Mouse (Mus musculus): ENCODE measurements at regions not wholly inside any gene's neighbourhood (a gene's known extent, or its start where the extent isn't known, plus 50 kb on each side); places are given as distances from the start of the nearest gene placed in this dataset.

DNA sequence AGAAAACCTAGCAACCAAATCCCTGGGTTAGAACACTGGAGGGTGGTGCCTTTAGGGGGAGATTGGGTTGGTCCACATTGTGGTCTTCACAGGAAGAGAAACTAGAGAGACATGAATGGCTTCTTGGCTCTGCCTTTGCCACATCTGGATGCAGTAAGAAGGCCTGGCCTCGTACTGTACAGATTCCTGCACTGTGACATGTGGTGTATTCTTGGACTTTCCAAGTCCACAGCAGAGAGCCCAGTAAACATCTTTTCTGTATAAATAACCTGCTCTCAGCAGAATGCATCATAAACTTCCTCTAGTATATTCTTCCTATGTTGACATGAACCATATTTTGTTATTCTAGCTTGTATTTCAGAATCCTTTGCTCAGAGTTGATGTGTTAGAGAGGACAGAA is 235.7 kb downstream of the Ankrd50 start:
- no peaks in the 10 kb centered on the region for H3K36me3 ChIP-seq (ENCODE audit: control insufficient read depth, insufficient read depth)
- TF ChIP-seq MAX (IDR thresholded peaks at IDR 0.05; ENCODE audit: low read depth) (no peak), USF1 (IDR thresholded peaks at IDR 0.05; ENCODE audit: low read depth) (no peak), POLR2AphosphoS2 (IDR thresholded peaks at IDR 0.05; ENCODE audit: insufficient read length, low read depth) (no peak), REST (IDR thresholded peaks at IDR 0.05; ENCODE audit: insufficient read depth, insufficient read length) (no peak), MYOG (IDR thresholded peaks at IDR 0.05; ENCODE audit: control insufficient read depth in 1 of 3, insufficient read depth in 1 of 3, insufficient read length in 2 of 3, low read depth in 2 of 3) (no peak), E2F4 (IDR thresholded peaks at IDR 0.05; ENCODE audit: insufficient read depth) (no peak), TCF12 (IDR thresholded peaks at IDR 0.05; ENCODE audit: insufficient read depth, poor library complexity, severe bottlenecking) (no peak), TCF3 (IDR thresholded peaks at IDR 0.05; ENCODE audit: insufficient read length, low read depth) (no peak), POLR2A (IDR thresholded peaks at IDR 0.05; ENCODE audit: insufficient read length, low read depth) (no peak), SRF (IDR thresholded peaks at IDR 0.05; ENCODE audit: control insufficient read depth, insufficient read length, low read depth) (no peak), MYOD1 (IDR thresholded peaks at IDR 0.05; ENCODE audit: control insufficient read depth in 1 of 3, insufficient read length in 2 of 3, low read depth in 2 of 3) (no peak), CEBPB (IDR thresholded peaks at IDR 0.05; ENCODE audit: insufficient read depth, poor library complexity, severe bottlenecking) (no peak)
- H3K27me3 ChIP-seq (ENCODE audit: control insufficient read depth, insufficient read depth, insufficient read length) = no peaks in the 10 kb centered on the region
- no peaks in the 10 kb centered on the region for H3K79me2 ChIP-seq (ENCODE audit: control insufficient read depth, insufficient read depth)
- H3ac ChIP-seq (ENCODE audit: control insufficient read depth, insufficient read length) = no peak overlapping the region
- no peak overlapping the region for H3K4me3 ChIP-seq
- H3K4me2 ChIP-seq (ENCODE audit: low read depth) = no peak overlapping the region

DNA sequence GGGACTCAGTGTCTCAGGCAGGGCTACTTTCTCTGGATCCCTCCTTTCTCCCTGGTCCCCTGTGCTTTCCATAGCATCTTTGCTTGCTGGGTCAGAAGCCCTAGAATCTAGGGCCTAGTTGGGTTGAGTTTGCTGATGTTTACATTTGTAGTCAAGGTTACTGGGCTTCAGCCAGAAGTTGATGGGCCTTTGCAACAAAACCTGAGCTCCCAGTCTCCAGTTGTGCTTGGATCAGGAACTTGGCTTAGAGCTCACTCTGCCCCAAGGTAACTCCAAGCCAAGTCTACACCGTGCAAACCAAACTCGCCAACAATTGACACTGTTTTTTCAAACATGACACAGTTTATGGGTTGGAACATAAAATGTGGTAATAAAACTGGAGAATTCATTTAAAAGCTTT is 238.2 kb downstream of the Ankrd50 start:
- Histone ChIP-seq H3K36me3 (ENCODE audit: control insufficient read depth, insufficient read depth) (no peaks in the 10 kb centered on the region), H3ac (ENCODE audit: control insufficient read depth, insufficient read length) (no peak overlapping the region), H3K4me3 (no peak overlapping the region), H3K27me3 (ENCODE audit: control insufficient read depth, insufficient read depth, insufficient read length) (no peaks in the 10 kb centered on the region), H3K4me2 (ENCODE audit: low read depth) (no peak overlapping the region), H3K79me2 (ENCODE audit: control insufficient read depth, insufficient read depth) (no peaks in the 10 kb centered on the region)
- TF ChIP-seq MAX (IDR thresholded peaks at IDR 0.05; ENCODE audit: low read depth) (no peak), SRF (IDR thresholded peaks at IDR 0.05; ENCODE audit: control insufficient read depth, insufficient read length, low read depth) (no peak), POLR2A (IDR thresholded peaks at IDR 0.05; ENCODE audit: insufficient read length, low read depth) (no peak), TCF12 (IDR thresholded peaks at IDR 0.05; ENCODE audit: insufficient read depth, poor library complexity, severe bottlenecking) (no peak), MYOD1 (IDR thresholded peaks at IDR 0.05; ENCODE audit: control insufficient read depth in 1 of 3, insufficient read length in 2 of 3, low read depth in 2 of 3) (no peak), REST (IDR thresholded peaks at IDR 0.05; ENCODE audit: insufficient read depth, insufficient read length) (no peak), TCF3 (IDR thresholded peaks at IDR 0.05; ENCODE audit: insufficient read length, low read depth) (no peak), MYOG (IDR thresholded peaks at IDR 0.05; ENCODE audit: control insufficient read depth in 1 of 3, insufficient read depth in 1 of 3, insufficient read length in 2 of 3, low read depth in 2 of 3) (no peak)

DNA sequence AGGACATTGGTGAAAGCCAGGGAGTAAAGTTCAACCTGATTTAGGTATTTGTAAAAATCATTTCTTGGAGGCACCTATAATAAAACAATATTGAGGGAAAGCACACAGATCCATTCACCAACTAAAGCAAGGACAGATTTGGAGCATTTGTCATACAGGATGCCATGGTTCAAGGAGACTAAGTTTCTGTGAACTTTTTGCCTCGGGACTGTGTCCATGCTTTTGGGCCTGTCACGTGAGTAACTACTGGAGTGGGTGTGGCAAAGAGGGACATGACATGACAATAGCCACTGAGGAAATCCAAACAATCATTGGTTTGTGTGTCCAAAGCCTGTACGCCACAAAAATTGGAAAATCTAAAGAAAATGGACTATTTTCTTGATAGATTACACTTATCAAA is 241.4 kb downstream of the Ankrd50 start:
- Histone ChIP-seq H3K4me2 (ENCODE audit: low read depth) (no peak overlapping the region), H3K79me2 (ENCODE audit: control insufficient read depth, insufficient read depth) (no peaks in the 10 kb centered on the region), H3K4me3 (no peak overlapping the region), H3K27me3 (ENCODE audit: control insufficient read depth, insufficient read depth, insufficient read length) (no peaks in the 10 kb centered on the region), H3K36me3 (ENCODE audit: control insufficient read depth, insufficient read depth) (no peaks in the 10 kb centered on the region), H3ac (ENCODE audit: control insufficient read depth, insufficient read length) (no peak overlapping the region)
- no peak for TF ChIP-seq SRF (IDR thresholded peaks at IDR 0.05; ENCODE audit: control insufficient read depth, insufficient read length, low read depth)
- no peak for TF ChIP-seq TCF3 (IDR thresholded peaks at IDR 0.05; ENCODE audit: insufficient read length, low read depth)

- Histone ChIP-seq H3K36me3 (ENCODE audit: control insufficient read depth, insufficient read depth) (no peaks in the 10 kb centered on the region), H3ac (ENCODE audit: control insufficient read depth, insufficient read length) (no peak overlapping the region), H3K79me2 (ENCODE audit: control insufficient read depth, insufficient read depth) (no peaks in the 10 kb centered on the region), H3K4me2 (ENCODE audit: low read depth) (no peak overlapping the region), H3K4me3 (no peak overlapping the region), H3K27me3 (ENCODE audit: control insufficient read depth, insufficient read depth, insufficient read length) (no peaks in the 10 kb centered on the region)
- TF ChIP-seq TCF12 (IDR thresholded peaks at IDR 0.05; ENCODE audit: insufficient read depth, poor library complexity, severe bottlenecking) (no peak), POLR2A (IDR thresholded peaks at IDR 0.05; ENCODE audit: insufficient read length, low read depth) (no peak), MAX (IDR thresholded peaks at IDR 0.05; ENCODE audit: low read depth) (no peak), POLR2AphosphoS2 (IDR thresholded peaks at IDR 0.05; ENCODE audit: insufficient read length, low read depth) (no peak), SRF (IDR thresholded peaks at IDR 0.05; ENCODE audit: control insufficient read depth, insufficient read length, low read depth) (no peak), MYOG (IDR thresholded peaks at IDR 0.05; ENCODE audit: control insufficient read depth in 1 of 3, insufficient read depth in 1 of 3, insufficient read length in 2 of 3, low read depth in 2 of 3) (no peak), E2F4 (IDR thresholded peaks at IDR 0.05; ENCODE audit: insufficient read depth) (no peak), REST (IDR thresholded peaks at IDR 0.05; ENCODE audit: insufficient read depth, insufficient read length) (no peak), MYOD1 (IDR thresholded peaks at IDR 0.05; ENCODE audit: control insufficient read depth in 1 of 3, insufficient read length in 2 of 3, low read depth in 2 of 3) (no peak), USF1 (IDR thresholded peaks at IDR 0.05; ENCODE audit: low read depth) (no peak), CEBPB (IDR thresholded peaks at IDR 0.05; ENCODE audit: insufficient read depth, poor library complexity, severe bottlenecking) (no peak), TCF3 (IDR thresholded peaks at IDR 0.05; ENCODE audit: insufficient read length, low read depth) (no peak)
These were observed 247.0 kb downstream of the Ankrd50 start for GRCm38 (mm10) chr3:38237616-38238015.

DNA sequence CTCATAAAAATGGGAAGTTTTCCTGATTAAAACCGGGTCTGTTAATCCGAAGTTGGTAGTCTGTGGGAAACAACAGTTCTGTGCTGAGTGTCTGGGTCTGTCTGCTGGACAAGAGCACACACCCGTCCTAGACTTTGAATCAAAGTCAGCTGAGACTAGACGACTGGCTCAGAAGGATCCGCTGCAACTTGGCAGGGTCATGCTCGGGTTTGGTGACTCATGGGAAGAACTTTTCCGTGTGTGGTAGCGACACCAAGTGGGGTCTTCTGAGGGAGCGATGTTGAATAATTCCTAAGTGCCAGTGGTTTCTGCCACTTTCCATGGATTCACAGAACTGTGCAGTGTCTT is 248.9 kb downstream of the Ankrd50 start:
- H3K27me3 ChIP-seq (ENCODE audit: control insufficient read depth, insufficient read depth, insufficient read length) = no peaks in the 10 kb centered on the region
- H3K36me3 ChIP-seq (ENCODE audit: control insufficient read depth, insufficient read depth) = no peaks in the 10 kb centered on the region
- H3K79me2 ChIP-seq (ENCODE audit: control insufficient read depth, insufficient read depth) = no peaks in the 10 kb centered on the region
- TF ChIP-seq MYOG (IDR thresholded peaks at IDR 0.05; ENCODE audit: control insufficient read depth in 1 of 3, insufficient read depth in 1 of 3, insufficient read length in 2 of 3, low read depth in 2 of 3) (peak in 1 of 3 experiments; percentile 17), POLR2A (IDR thresholded peaks at IDR 0.05; ENCODE audit: insufficient read length, low read depth) (peak; percentile 42), CEBPB (IDR thresholded peaks at IDR 0.05; ENCODE audit: insufficient read depth, poor library complexity, severe bottlenecking) (no peak)
- H3K4me2 ChIP-seq (ENCODE audit: low read depth) = peak overlapping the region; percentile 81
- no peak overlapping the region for H3ac ChIP-seq (ENCODE audit: control insufficient read depth, insufficient read length)
- peak overlapping the region; percentile 30 for H3K4me3 ChIP-seq

Measured in myocyte (in vitro differentiated cells).